Mouse (Mus musculus): ENCODE measurements around the gene Rbms3. TPM values are rescaled to one million over a fixed set of nuclear protein-coding genes. Genes with fewer than 3 reads are reported as not detected.

Rbms3 gene
- total and polyA plus RNA-seq, 3 experiments: not detected

DNA sequence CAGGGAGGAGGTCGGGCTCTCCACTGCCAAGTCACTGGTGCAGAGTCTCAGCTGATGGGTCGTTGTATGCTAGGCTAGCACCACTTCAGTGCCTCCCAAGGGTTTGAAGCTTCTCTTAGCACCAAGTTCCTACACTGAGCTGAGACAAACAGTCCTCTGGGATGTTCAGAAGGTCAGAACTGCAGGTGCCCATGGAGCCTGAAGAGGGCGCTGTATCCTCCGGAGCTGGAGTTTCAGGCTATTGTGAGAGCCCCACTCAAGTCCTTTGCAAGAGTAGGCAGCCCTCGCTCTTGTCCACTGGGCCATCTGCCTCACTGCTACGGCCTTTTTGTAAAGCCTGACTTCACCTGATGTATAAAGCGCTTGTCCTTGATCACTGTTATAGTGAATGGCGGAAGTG is 6.8 kb upstream of the Rbms3 start:
- no peak for DNase-seq (ENCODE audit: extremely low read depth)
- Histone ChIP-seq H3K4me3 (replicated peaks in 1 of 3; ENCODE audit: low read depth in 2 of 3, low read length in 2 of 3, poor library complexity in 1 of 3) (no peak overlapping the region), H3K36me3 (replicated peaks in 1 of 2; ENCODE audit: control insufficient read depth in 1 of 2, insufficient read depth in 1 of 2, low read length in 1 of 2) (no peaks in the 10 kb centered on the region), H3K4me2 (ENCODE audit: insufficient read depth, low read depth, poor library complexity, severe bottlenecking) (no peak overlapping the region), H3K4me1 (ENCODE audit: control insufficient read depth in 1 of 2, insufficient read depth in 2 of 2) (no peaks in the 10 kb centered on the region), H3K27ac (ENCODE audit: insufficient read depth, low read depth) (no peak overlapping the region), H3K9ac (ENCODE audit: insufficient read depth, low read depth) (no peak overlapping the region), H3K9me3 (replicated peaks; ENCODE audit: low read length) (peaks cover 82% of the 10 kb centered on the region), H3K79me2 (replicated peaks; ENCODE audit: control insufficient read depth, extremely low read depth, insufficient read depth, poor library complexity, severe bottlenecking) (no peaks in the 10 kb centered on the region), H3K27me3 (replicated peaks) (no peaks in the 10 kb centered on the region)
- dilution Hi-C loops (cut with MboI; ENCODE audit: extremely low pct_ligation_motif_present, extremely low pct_unique_long_range_greater_than_20kb, low sequenced_read_pairs) (no loop called here), in situ Hi-C loops (cut with MboI; ENCODE audit: low pct_ligation_motif_present, low pct_unique_long_range_greater_than_20kb, low sequenced_read_pairs) (no loop called here)
- TF ChIP-seq MYC (IDR thresholded peaks at IDR 0.05; ENCODE audit: low read depth, low read length): no peak
- no peak for TF ChIP-seq KAT2A (IDR thresholded peaks at IDR 0.05; ENCODE audit: insufficient replicate concordance, low read length)
- TF ChIP-seq TCF12 (IDR thresholded peaks at IDR 0.05; ENCODE audit: low read depth, low read length): no peak
- TF ChIP-seq ZMIZ1 (IDR thresholded peaks at IDR 0.05; ENCODE audit: low read depth, low read length): no peak
- TF ChIP-seq MAFK (IDR thresholded peaks at IDR 0.05; ENCODE audit: insufficient replicate concordance, low read length): no peak
- no peak for TF ChIP-seq MXI1 (IDR thresholded peaks at IDR 0.05; ENCODE audit: low read depth, low read length)
- TF ChIP-seq SIN3A (IDR thresholded peaks at IDR 0.05; ENCODE audit: low read length): no peak
- no peak for TF ChIP-seq PAX5 (IDR thresholded peaks at IDR 0.05; ENCODE audit: low read length)
- no peak for TF ChIP-seq JUND (conservative IDR thresholded peaks at IDR 0.05; ENCODE audit: low read depth, low read length)

DNA sequence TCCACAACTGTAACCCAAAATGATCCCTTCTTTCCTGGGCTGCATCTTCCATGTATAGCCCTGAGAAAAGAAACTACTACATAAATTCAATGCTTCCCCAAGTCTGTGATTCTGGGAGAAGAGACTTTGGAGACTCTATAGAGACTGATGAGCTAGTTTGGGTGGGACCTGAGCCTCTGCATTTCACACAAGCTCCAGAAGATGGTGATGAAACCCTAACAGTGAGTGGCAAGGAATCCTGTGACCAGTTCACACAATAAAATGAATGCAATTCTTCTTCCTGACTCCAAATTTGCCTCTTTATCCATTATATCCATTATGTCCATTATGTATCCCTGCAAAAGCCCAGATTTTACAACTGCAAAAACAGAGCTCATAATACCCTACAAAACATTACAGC is 2.5 kb downstream of the Rbms3 start:
- dilution Hi-C loops (cut with MboI; ENCODE audit: extremely low pct_ligation_motif_present, extremely low pct_unique_long_range_greater_than_20kb, low sequenced_read_pairs) (no loop called here), in situ Hi-C loops (cut with MboI; ENCODE audit: low pct_ligation_motif_present, low pct_unique_long_range_greater_than_20kb, low sequenced_read_pairs) (no loop called here)
- no peak for DNase-seq (ENCODE audit: extremely low read depth)
- Histone ChIP-seq H3K9me3 (replicated peaks; ENCODE audit: low read length) (peaks cover 76% of the 10 kb centered on the region), H3K36me3 (replicated peaks in 1 of 2; ENCODE audit: control insufficient read depth in 1 of 2, insufficient read depth in 1 of 2, low read length in 1 of 2) (no peaks in the 10 kb centered on the region), H3K27ac (ENCODE audit: insufficient read depth, low read depth) (no peak overlapping the region), H3K4me3 (replicated peaks in 1 of 3; ENCODE audit: low read depth in 2 of 3, low read length in 2 of 3, poor library complexity in 1 of 3) (no peak overlapping the region), H3K9ac (ENCODE audit: insufficient read depth, low read depth) (no peak overlapping the region), H3K4me1 (ENCODE audit: control insufficient read depth in 1 of 2, insufficient read depth in 2 of 2) (no peaks in the 10 kb centered on the region), H3K79me2 (replicated peaks; ENCODE audit: control insufficient read depth, extremely low read depth, insufficient read depth, poor library complexity, severe bottlenecking) (no peaks in the 10 kb centered on the region), H3K4me2 (ENCODE audit: insufficient read depth, low read depth, poor library complexity, severe bottlenecking) (no peak overlapping the region), H3K27me3 (replicated peaks) (no peaks in the 10 kb centered on the region)
- TF ChIP-seq POLR2AphosphoS2 (IDR thresholded peaks at IDR 0.05; ENCODE audit: low read depth, low read length) (no peak), E2F4 (IDR thresholded peaks at IDR 0.05; ENCODE audit: insufficient replicate concordance, low read depth, low read length) (no peak), CTCF (conservative IDR thresholded peaks at IDR 0.05 in 1 of 2, IDR thresholded peaks at IDR 0.05 in 1 of 2; ENCODE audit: low read depth in 2 of 2, low read length in 2 of 2) (no peak), USF2 (conservative IDR thresholded peaks at IDR 0.05; ENCODE audit: low read depth, low read length) (no peak), MXI1 (IDR thresholded peaks at IDR 0.05; ENCODE audit: low read depth, low read length) (no peak), ZKSCAN1 (IDR thresholded peaks at IDR 0.05; ENCODE audit: borderline replicate concordance, low read depth, low read length) (no peak), ZMIZ1 (IDR thresholded peaks at IDR 0.05; ENCODE audit: low read depth, low read length) (no peak), PAX5 (IDR thresholded peaks at IDR 0.05; ENCODE audit: low read length) (no peak), POLR2A (IDR thresholded peaks at IDR 0.05; ENCODE audit: low read depth, low read length) (no peak), EP300 (IDR thresholded peaks at IDR 0.05; ENCODE audit: low read length) (no peak), TBP (conservative IDR thresholded peaks at IDR 0.05; ENCODE audit: low read depth, low read length) (no peak), RAD21 (IDR thresholded peaks at IDR 0.05; ENCODE audit: low read depth, low read length) (no peak), NELFE (IDR thresholded peaks at IDR 0.05; ENCODE audit: low read depth, low read length) (no peak), RCOR1 (conservative IDR thresholded peaks at IDR 0.05; ENCODE audit: low read depth, low read length) (no peak), IRF4 (IDR thresholded peaks at IDR 0.05; ENCODE audit: low read depth, low read length) (no peak), ELF1 (IDR thresholded peaks at IDR 0.05; ENCODE audit: low read depth, low read length) (no peak), UBTF (IDR thresholded peaks at IDR 0.05; ENCODE audit: low read depth, low read length) (no peak)
